Mouse (Mus musculus) right cerebral cortex, postnatal 14 days (tissue): Measurements from ENCODE around the gene Trmt61a.
"Not testable (repeated sequence)": the region's sequence is repeated elsewhere in the genome, so short reads cannot be mapped to it uniquely, and the experiment has no call there.

Source experiments
- DNase-seq: peaks from one replicate; pipeline ENCODE4 v3.0.0; 2022

The Trmt61a gene

DNA sequence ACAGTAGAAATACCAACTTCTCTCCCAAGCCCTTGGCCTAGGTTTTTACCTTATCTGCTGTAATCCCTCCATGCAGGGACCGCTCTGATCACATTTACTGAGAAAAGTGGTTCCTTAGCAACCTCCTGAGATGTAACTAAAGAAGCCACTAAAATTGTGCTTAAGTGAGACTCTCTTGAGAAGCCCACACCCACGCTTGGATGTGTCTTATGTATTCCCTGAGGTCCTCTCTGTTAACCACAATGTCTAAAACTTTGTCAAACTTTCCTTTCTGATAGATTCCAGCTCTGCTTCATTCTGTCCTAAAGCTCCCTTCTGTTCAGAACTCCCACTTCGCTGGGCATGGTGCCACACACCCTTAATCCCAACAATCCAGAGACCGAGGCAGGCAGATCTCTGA lies 21.6 kb downstream of the Trmt61a start:
- DNase-seq: no peak

DNA sequence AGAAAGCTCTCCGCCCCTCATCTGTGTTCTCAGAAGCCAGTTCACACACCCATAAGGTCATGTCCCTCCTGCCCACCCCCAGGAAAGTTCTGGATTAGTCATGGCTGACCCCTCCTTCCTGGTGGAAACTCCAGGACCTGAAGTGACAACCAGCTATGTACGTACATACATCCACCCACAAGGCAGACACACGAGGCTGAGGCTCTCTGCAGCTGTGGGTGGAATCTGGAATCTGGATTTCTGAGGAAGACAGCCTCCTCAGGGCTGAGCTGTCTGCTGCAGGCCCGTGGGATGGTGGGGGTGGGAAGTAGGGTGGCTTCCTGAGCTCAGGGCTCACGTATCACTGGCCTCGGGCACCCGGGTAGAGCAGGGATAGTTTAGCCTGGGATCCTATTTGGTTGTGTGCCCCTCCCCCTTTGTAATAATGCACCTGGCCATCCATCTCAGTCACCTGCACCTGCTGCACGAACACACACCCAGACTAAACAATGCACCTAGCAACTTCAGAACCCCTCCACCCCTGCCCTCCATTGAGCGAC lies 23.1 kb downstream of the Trmt61a start:
- no peak for DNase-seq

DNA sequence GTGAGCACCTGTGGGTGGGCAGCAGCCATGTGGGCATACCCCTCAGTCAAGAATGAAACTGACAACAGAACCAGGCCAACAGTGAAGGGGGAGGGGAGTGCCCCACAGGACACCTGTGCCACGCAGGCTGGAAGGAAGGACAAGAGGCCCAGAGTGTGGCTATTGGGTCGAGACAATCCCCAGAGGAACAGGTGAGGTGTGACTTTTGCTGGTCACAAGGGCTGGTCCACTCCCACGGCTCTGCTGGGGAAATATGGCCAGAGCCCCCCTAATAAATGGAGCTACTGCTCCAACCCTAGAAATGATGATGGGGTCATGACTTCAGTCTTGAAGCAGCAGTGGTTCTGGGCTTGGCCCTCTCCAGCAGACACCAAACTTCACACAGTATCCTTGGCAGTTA lies 25.4 kb downstream of the Trmt61a start:
- DNase-seq: no peak

DNA sequence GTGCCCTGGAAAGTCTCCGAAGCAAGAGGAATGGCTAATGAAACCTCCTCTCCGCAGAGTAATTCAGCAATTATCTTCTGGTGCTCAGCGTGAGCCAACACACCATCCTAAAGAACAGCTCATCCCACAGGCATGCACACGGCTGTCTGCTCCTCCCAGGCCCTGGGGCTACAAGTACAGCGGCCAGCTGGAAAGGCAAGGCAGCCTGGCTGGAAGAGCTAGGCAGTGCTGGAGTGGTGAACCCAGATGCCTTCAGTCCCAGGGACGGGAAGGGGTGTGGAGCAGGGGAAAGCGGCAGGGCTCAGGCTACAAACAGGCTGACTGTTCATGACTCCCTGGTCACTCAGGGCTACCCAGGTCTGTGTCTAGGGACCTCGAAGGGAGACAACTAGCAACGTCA lies 26.7 kb downstream of the Trmt61a start:
- no peak for DNase-seq

DNA sequence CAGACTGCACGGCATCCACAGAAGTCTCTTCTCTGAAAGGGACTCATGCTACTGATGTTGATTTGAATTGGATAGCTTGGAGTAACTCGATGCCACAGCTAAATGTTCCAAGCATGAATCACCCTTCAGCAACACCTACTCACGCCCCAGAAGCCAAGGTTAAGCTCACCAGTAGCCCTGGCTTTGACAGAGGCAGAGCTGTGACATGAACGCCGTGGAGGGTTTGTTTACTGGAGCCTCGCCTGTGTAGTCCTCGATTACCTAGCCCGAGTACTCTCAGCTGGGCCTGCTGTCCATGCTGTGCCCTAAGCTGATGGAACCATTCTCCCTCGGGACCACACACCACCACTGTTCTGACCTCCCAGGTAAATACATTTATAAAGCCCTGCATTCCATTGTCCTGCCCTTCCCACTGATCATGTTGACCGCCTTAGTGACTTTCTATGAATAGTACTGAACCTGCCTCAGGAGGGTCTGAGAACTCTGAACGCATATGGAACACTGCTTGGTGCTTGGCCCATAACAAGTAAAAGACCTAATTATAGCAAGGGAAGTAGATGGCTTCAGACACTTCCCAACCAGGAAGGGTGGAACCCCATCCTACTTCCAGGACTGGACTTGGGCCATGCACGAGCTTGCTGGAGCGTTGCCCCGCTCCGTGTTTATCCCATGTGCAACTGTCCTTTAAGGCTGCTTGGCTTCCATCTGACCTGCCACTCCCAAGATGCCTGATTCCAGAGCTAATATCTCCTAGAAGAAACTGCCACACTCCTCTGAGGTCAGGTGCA lies 27.5 kb downstream of the Trmt61a start:
- DNase-seq: no peak

DNA sequence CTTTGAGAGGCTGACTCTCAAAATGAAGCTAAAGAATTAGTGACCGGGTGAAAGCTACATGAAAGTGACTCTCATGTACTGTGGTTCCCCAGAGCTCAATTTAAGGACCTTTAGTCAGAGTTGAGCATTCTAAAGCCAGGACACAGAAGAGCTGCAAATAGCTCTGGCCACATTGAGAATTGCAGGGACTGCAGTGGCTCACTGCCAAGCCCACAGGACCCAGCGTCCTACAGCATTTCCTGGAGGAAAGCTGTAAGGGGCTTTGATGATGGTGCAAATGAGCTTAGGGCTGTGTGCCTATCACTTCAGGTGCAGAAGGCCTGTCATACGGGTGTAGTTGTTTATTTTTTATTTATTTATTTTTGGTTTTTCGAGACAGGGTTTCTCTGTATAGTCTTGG lies 30.3 kb downstream of the Trmt61a start:
- DNase-seq: no peak

DNA sequence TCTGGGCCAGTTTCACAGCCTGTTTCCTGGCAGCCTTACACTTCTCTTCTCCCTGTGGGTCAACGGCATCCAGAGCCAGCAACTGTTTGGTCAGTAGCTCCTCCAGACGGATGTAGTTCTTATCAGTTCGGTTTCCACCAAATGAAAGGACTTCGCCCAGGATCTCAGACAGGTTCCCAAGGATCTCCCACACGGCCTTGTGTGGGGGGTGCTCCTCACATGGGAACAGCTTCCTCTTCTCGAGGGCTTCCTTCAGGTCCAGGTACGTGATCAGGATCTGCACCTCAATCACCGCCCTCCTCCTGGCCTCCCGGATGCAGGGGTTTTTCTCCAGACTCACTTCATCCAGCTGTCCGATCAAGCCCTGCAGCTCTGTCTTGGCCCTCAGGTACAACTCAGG lies 32.2 kb downstream of the Trmt61a start:
- DNase-seq: no peak

DNA sequence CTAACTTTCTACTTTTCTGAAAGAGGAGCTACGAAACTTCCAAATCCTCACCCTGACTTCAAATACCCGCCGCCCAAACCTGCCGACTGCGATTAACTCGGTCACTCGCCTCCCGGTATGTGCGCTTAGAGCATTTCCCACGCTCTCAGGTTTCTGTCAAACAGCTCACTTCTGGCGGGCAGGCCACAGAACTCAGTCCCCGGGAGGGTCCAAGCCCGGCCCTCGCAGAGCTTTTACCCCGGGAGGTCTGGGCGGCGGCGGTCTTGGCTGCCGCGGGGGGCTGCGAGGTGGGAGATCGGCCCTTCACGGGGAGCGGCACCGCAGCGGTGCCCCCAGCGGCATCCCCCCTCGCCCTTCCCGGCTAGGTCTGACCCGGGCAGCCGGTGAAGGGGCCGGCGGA lies 34.6 kb downstream of the Trmt61a start:
- no peak for DNase-seq

DNA sequence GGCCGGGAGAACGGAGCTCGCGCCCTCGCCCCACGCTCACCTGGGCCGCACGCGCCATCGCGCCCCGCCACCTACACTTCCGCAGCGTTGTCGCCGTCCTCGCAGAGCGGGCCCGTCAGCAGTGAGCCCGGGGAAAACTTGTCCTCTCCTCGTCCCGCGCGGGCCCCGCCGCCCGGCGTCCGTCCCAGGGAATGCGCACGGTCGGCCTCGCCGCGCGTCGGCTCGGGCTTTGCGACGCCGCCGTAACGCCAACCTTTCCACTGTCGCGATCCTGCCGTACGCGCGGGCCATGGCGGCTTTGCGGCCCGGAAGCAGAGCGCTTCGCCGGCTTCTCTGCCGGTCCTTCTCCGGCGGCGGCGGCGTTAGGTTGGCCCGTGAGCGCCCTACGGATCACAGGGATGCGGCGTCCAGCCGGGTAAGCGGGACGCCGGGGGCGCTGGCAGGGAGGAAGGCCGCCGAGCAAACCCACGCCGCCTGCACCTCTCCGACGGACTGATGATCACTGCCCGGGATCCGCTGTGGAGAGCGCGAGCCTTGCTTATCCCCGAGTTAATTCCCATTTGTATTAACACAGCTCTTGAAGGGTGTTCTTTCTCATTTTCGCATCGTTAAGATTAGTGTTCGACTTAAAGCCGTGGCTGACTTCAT lies 35.2 kb downstream of the Trmt61a start, which contains the start of the genes Bag5 and Apopt1:
TSS of gene Bag5 (minus strand) at position 254 of the 648 bp plus-strand sequence.
TSS of gene Apopt1 (plus strand) at position 258 of the 648 bp plus-strand sequence.
- DNase-seq: peak; percentile 89

DNA sequence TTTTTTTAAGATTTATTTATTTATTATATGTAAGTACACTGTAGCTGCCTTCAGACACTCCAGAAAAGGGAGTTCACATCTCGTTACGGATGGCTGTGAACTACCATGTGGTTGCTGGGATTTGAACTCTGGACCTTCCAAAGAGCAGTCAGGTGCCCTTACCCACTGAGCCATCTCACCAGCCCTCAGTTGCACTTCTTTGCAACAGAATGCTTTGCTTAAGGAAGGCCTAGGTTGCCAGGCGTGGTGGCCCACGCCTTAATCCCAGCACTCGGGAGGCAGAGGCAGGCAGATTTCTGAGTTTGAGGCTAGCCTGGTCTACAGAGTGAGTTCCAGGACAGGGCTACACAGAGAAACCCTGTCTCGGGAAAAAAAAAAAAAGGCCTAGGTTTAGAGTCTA lies 36.0 kb downstream of the Trmt61a start:
- DNase-seq: not testable (repeated sequence)

DNA sequence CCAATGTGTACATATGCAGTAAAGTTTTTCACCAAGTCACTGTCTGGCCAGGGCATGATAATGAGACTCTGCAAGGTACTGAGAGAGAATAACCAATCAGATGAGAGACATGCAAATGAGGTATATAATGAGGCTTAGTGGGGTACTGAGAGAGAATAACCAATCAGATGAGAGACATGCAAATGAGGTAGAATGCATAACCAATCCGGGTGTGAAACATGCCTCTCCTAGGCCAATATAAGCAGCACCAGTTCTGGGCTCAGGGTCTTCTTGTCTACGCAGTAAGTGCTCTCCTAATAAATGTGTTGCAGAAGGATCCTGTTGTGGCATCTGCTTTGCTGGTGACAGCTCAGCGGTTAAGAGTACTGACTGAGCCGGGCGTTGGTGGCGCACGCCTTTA lies 38.6 kb downstream of the Trmt61a start:
- no peak for DNase-seq

DNA sequence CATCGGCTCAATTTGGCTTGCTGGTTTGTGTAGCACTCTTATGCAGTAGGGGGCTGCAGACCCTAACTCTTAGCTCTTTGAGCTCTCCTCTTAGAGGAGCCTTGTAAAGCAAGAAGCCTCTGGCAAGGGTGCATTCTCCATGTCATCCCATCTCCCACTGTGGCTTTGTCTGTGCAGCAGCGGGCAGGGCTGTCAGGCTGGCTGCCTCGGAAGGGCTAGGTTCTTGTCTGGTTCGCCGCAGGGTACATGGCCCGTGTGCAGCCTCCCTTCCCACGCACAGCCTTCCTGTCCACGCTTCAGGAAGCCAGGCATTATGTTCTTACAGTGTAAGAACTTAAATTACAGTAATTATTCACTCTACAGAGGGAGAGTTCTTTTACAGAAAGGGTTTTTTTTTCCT lies 40.8 kb downstream of the Trmt61a start:
- DNase-seq: no peak

DNA sequence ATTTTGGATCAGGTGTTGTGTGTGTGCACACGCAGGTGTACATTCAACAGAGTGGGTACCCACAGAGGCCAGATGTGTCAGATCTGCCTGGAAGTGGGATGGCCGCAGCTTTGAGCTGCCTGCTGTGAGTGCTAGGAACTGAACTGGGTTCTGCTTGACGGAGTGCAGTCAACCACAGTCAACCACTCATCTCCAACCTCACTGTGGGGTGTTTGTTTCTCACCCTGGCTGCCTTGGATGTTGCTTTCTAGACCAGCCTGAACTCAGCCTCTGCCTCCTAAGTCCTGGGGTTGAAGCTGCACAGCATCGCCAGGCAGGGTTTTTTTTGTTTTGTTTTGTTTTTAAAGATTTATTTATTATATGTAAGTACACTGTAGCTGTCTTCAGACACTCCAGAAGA lies 42.3 kb downstream of the Trmt61a start:
- DNase-seq: no peak

DNA sequence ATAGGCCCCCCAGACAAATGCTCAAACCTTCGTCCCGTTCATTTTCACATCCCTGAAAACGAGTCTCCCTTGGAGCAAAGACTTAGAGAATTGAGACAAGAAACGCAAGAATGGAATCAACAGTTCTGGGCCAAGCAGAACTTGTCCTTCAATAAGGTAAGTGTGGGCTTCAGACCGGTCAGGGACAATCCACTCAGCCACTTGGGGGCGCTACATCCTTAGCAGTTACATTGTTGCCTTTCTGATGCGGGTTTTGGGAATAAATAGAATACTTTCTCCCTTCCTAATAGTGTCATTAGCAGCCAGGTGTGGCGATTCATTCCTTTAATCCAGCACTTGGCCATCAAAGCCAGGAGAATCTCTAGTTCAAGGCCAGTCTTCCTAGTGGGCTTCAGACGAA lies 44.7 kb downstream of the Trmt61a start:
- peak; percentile 79 for DNase-seq

DNA sequence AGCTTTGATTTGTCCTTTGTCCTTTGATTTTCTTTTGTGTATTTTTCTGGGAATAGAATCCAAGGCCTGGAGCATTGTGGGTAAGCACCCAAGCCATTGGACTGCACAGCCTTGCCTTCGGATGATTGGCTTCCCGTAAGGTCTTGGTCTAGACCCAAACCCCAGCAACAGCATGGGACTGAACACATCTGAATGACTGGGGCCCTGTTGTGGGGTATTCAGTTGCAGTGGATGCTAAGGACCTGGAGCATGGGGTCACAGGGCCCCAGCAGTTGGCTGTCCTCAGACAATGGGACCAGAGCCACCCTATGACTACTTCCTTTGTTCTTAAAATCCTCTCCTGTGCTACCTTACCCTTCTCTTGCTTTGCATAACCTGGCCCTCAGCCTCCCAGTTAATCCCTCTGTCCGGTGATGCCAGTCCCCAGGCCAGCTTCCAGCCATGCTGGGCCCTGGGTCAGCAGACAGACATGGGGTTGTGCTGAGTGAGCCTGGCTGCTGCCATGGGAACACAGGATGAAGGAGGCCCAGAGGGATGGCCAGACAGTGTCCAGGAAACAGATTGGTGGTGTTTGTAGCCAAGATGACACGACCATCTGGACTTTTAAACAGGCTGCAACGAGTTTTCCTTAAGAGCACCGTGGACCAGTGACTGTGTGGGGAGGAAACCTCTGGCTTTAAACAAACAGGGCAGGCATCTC lies 46.9 kb downstream of the Trmt61a start:
- no peak for DNase-seq

DNA sequence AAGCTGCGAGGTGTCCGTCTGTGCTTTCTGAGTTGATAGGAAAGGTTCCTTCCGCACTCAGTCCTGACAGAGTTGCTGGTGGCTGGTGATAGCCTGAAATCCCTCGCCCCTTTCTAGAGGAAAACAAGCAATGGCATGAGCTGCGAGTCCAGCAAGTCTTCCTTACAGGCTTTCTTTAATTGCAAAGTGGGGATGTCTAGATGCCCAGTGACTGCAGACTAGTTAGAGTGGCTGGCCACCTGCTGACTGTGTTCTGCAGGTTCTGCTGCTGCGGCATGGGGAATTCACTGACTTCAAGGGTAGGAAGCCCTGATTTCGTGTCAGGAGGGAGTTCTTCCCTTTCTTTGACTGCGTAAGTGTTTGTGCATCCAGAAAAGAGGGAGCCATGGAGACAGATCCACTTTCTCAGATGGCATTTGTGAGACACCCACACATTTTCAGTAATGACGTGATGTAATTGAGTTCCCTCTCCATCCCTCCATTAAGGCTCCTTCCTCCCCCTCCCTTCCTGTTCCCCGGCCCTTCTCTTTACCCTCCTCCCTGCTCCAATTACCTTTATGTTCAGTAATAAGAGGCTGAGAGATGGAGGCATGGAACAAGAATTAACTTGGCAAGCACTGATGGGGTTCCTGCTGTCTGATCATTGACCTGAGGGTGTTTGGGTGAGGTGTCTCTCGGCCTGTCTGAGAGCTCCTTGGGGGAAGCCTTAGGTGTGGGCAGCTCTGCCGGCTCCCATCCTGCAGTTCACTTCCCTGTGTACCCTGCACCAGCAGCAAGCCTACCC lies 47.6 kb downstream of the Trmt61a start:
- DNase-seq: no peak

DNA sequence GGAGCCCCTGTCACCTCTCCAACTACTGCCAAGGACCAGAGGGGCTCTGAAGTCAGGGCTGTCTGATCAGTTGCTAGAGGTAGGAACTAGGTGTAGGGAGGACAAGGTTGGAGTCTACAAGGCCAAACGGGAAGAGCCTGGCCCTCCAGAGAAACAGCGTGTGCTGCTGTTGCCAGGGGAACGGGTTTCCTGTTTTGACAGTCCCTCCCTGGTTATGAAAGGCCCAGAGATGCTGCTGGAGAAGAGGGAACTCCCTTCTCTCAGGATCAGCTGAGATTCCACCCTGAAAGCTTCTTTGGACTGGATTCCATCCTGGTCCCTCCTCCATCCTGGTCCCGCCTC lies 48.2 kb downstream of the Trmt61a start:
- peak; percentile 32 for DNase-seq

DNA sequence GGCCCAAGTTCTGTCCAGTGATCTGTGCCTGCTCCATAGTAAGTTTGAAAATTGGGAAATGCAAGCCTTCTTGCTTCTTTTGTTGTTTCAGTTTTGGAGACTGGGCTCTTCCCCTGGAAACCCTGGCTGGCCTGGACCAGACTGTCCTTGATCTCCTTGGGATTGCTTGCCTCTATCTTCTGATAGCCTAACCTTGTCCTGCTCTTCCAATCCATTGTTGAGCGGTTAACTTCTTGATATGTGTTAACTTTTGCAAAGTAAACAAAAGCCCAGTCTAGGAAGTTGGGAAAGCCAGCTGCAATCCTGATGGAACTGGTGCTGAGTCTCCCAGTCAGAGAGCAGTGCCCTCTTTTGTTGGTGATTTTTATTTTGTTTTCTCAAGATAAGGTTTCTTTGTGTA lies 50.1 kb downstream of the Trmt61a start:
- DNase-seq: no peak

DNA sequence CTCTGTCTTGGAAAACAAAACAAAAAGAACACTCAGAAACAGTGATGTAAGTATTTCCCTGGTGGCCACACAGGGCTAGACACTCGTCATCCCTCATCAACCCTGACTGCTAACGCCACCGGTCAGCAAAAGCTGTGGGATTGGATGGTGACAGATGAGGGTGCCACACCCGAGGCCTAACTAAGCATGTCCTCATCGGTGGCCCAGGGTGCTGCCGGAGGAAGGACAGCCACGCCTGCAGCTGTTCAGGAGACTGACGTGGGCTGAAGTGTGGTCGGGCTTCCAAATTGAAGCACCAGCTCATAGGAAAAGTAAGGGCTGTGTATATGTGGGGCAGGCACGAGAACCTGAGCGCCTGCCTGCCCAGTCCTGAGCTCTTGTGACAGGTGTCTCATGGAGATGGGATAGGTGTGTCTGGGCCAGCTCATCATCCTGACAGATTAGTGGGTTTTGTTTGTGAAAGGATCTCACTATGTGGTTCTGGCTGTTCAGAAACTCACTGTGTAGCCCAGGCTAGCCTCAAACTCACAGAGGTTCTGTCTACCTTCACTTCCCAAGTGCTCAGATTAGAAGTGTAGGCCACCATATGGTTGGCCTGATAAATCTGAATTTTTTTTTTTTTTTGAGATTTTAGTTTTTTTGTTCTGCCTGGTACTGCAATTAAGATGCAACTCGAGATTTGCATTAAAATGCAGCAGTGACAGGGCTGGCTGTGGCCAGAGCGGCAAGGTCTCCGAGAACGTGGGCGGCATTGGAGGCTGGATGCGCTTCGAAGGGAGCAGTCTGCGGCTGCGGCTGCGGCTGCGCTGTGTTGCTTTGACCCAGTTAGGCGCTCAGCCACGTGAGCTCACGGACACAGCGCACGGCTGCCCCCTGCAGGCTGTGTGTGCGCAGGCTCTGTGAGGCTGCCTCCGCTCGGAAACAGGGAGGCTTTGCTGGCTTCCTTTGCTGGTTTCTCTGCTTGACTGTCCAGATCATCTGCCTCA lies 54.2 kb downstream of the Trmt61a start:
- DNase-seq: peak; percentile 92

DNA sequence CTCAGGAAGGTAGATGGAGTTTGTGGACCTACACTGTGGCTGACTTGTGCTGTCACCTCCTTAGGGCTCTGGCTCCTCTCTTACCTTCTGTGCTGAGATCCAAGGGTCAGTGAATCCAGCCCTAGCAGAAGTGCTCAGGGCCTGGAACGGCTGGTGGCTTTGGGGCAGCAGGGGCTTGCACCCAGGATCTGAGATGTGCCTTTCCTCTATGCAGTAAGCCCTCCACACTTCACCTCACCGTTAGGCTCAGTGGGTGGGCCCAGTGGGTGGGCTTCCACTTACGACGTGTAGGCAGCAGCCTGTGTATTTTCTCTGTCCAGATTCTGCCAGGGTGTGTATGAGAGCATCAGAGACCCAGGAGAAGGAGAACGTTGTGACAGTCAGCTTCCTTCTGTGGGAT lies 55.0 kb downstream of the Trmt61a start:
- DNase-seq: no peak
